Mouse (Mus musculus) stomach, postnatal 0 days (tissue): ENCODE data around the gene Clip1. TPM values are rescaled to one million over a fixed set of nuclear protein-coding genes. Genes with fewer than 3 reads are reported as not detected.
A peak's percentile ranks its signal among the peaks of the same experiment; 100 is the strongest.

Source experiments
- ATAC-seq: fragments of 200-750 bp; cut with Nextera tagmentation; 2 replicates; pipeline ENCODE4 v1.8.0; 2017; ENCODE audit not compliant: low FRiP score, low TSS enrichment
- DNase-seq: peaks from one replicate; pipeline ENCODE4 v3.0.0-alpha.2; 2016; ENCODE audit warnings: low spot score
- H3K27ac ChIP-seq: fragments of 300-500 bp; sonication (generic); replicated peaks from 2 replicates; pipeline ENCODE4 v1.5.1; 2014; ENCODE audit warnings: mild to moderate bottlenecking, control low read depth
- H3K27me3 ChIP-seq: fragments of 300-500 bp; sonication (generic); 2 replicates; pipeline ENCODE4 v1.6.1; 2014; ENCODE audit warnings: low read length; ENCODE audit not compliant: control insufficient read depth, insufficient read depth
- H3K36me3 ChIP-seq: fragments of 300-500 bp; sonication (generic); 2 replicates; pipeline ENCODE4 v1.6.1; 2014; ENCODE audit warnings: low read length, mixed read lengths; ENCODE audit not compliant: control insufficient read depth, insufficient read depth
- H3K4me1 ChIP-seq: fragments of 300-500 bp; sonication (generic); replicated peaks from 2 replicates; pipeline ENCODE4 v1.6.1; 2014; ENCODE audit warnings: antibody characterized with exemption; ENCODE audit not compliant: control insufficient read depth, insufficient read depth
- H3K4me2 ChIP-seq: fragments of 300-500 bp; sonication (generic); replicated peaks from 2 replicates; pipeline ENCODE4 v1.6.1; 2014; ENCODE audit warnings: low read depth, mild to moderate bottlenecking, control low read depth, moderate library complexity
- H3K4me3 ChIP-seq: fragments of 300-500 bp; sonication (generic); 2 replicates; pipeline ENCODE4 v1.5.1; 2014; ENCODE audit warnings: low read depth, low read length, control low read depth
- H3K9ac ChIP-seq: fragments of 300-500 bp; sonication (generic); 2 replicates; pipeline ENCODE4 v1.6.1; 2014; ENCODE audit warnings: mild to moderate bottlenecking, low read length, control low read depth, mixed read lengths
- H3K9me3 ChIP-seq: fragments of 300-500 bp; sonication (generic); 2 replicates; pipeline ENCODE4 v1.6.1; 2016; ENCODE audit warnings: low read length; ENCODE audit not compliant: control insufficient read depth
- CTCF ChIP-seq: IDR thresholded peaks from 2 replicates; pipeline ENCODE4 v1.5.1; 2016; ENCODE audit warnings: antibody characterized with exemption, low read depth, mild to moderate bottlenecking, moderate library complexity
- EP300 ChIP-seq: optimal IDR thresholded peaks from 2 replicates; pipeline ENCODE3; 2016; ENCODE audit warnings: antibody characterized with exemption
- WGBS: fragments of 180-500 bp; shearing (Covaris S2); extraction: QIAGEN DNeasy Blood & Tissue Kit; methylation state at CpG from one replicate; pipeline ENCODE4 v1.1.7; 2014; 5-methylcytosine and 5-hydroxymethylcytosine counted together
- polyA plus RNA-seq: library from polyadenylated mRNA; unstranded; fragments of >200 nt; fragmentation: Nextera tagmentation; extraction: Ambion mirVana; gene quantifications from 2 replicates; pipeline ENCODE4 v1.2.1, GENCODE M21; 2015

Clip1 gene
- polyA plus RNA-seq, 1 experiment from 2014 or later = 41.4 TPM

DNA sequence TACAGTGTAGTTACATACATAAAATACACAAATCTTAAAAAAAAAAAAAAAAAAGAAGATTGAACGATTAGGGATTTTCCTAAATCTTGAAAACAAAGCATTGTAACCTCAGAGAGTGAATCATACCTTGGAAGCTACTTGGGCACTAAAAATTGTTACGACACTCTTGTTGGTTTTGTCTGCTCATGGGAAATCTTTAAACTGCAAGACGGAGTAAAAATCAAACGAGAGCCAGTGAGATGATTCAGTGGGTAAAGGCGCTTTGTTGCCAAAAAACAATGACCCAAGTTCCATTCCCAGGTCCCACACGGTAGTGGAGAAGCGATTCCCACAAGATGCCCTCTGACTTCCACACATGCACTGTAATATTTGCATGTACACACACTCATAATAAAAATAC lies 11.8 kb upstream of the Clip1 start:
- no peak for ATAC-seq
- WGBS = 68% methylated on average over 7 of the region's 7 CpGs
- H3K4me3 ChIP-seq = no peak overlapping the region
- no peaks in the 10 kb centered on the region for H3K27me3 ChIP-seq
- no peak for TF ChIP-seq CTCF
- TF ChIP-seq EP300 = no peak
- H3K4me2 ChIP-seq = no peak overlapping the region
- no peak for DNase-seq
- H3K9ac ChIP-seq = no peak overlapping the region
- H3K27ac ChIP-seq = peak overlapping the region; percentile 79
- no peaks in the 10 kb centered on the region for H3K9me3 ChIP-seq
- H3K4me1 ChIP-seq = 0 out of 2 replicates have a peak, but pooled peaks cover 5% of the 10 kb centered on the region
- peaks cover 4% of the 10 kb centered on the region; the same call in 1 of the 2 replicates for H3K36me3 ChIP-seq

DNA sequence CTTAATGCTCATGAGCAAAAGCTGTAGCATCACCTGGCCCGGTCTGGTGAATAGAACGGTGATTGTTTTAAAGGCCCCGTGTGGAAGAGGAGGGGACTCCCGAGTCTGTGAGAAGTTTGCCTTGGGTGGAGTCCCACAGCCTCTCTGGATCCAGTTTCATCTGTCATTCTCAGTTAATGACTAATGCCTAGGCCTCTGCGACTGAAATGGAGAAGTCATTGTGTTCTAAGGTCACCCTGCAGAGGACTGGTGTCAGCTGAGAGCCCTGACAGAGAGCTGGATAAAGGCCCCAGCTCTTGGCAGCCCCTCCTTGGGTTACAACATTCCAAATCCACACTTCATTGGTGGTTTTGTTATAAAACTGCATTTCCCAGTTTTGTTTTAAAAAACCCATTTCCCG lies 10.1 kb upstream of the Clip1 start:
- Histone ChIP-seq H3K36me3 (no peaks in the 10 kb centered on the region; the same call in 1 of the 2 replicates), H3K27ac (peak overlapping the region; percentile 86), H3K27me3 (no peaks in the 10 kb centered on the region), H3K9me3 (no peaks in the 10 kb centered on the region), H3K4me1 (0 out of 2 replicates have a peak, but pooled peaks cover 2% of the 10 kb centered on the region), H3K4me2 (no peak overlapping the region), H3K9ac (no peak overlapping the region; the same call in 1 of the 2 replicates), H3K4me3 (no peak overlapping the region)
- WGBS = 29% methylated on average over 6 of the region's 6 CpGs
- TF ChIP-seq EP300 = no peak
- no peak for TF ChIP-seq CTCF
- peak; percentile 54 for DNase-seq
- peak; percentile 79 for ATAC-seq

DNA sequence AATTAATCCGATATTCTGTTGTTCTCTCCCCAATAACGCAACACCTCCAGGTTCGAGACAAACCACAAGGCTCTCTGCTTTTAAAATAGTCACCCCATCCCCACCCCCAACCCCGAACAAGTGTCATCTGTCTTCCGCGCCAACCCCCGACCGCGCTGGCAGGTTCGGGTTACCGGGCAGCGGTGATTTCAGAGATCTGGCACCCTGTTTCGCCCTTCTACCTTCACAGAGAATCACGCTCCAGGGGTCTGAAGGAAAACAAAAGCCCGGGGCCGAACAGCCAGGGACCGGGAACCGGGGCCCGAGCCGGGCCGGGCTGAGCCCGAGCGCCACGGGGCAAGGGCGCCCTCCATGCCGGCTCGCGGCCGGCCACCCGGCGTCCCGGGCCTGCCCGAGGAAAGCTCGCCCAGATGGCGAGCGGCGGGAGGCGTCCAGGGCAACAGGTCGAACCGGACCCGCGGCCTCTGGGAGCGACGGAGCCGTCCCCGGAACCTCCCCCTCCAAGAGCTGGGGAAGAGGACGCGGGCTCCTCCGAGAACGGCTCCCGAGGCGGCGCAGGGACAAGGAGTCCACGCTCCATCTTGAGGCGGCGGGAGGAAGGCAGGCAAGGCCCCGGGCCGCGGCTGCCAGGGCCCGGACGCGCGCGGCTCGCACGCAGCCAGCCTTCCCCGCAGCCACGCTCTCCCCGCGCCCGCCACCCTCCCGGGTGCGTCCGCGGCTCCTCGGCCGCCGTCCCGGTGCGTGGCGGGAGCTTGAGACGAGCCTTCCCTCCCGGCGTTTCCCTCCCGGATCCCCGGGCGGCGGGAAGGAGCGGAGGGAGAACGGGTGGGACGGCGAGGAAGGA lies 819 bp downstream of the Clip1 start:
- ATAC-seq = peak; percentile 58
- WGBS = under 1% methylated on average over 64 of the region's 92 CpGs
- no peaks in the 10 kb centered on the region for H3K9me3 ChIP-seq
- peak overlapping the region; percentile 97 for H3K4me3 ChIP-seq
- H3K27me3 ChIP-seq = no peaks in the 10 kb centered on the region
- peak; percentile 67 for DNase-seq
- peak overlapping the region; percentile 97 for H3K27ac ChIP-seq
- no peak for TF ChIP-seq EP300
- TF ChIP-seq CTCF = no peak
- peak overlapping the region; percentile 66 for H3K4me2 ChIP-seq
- peaks cover 3% of the 10 kb centered on the region for H3K4me1 ChIP-seq
- peak overlapping the region; percentile 97 for H3K9ac ChIP-seq
- no peaks in the 10 kb centered on the region for H3K36me3 ChIP-seq

DNA sequence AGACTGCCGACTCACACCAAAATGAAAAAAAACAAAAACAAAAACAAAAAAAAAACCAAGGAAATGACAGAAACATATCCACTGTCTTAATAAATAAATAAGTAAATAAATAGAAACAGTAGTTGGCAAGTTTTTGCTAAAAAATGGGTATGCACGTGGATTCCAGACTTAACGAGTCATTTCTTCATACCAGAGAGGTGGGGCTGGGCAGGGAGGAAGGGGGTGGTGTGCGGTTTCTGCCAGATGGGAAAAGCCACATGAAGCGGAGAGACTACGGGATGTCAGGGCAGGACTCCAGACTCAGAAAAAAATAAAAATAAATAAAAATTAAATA lies 1.4 kb downstream of the Clip1 start:
- DNase-seq (no peak), ATAC-seq (no peak; the same call in 1 of the 2 replicates)
- Histone ChIP-seq H3K27me3 (no peaks in the 10 kb centered on the region), H3K4me2 (peak overlapping the region; percentile 66), H3K9me3 (no peaks in the 10 kb centered on the region), H3K4me3 (peak overlapping the region; percentile 97), H3K4me1 (peaks cover 3% of the 10 kb centered on the region), H3K36me3 (no peaks in the 10 kb centered on the region), H3K27ac (peak overlapping the region; percentile 97), H3K9ac (peak overlapping the region; percentile 97; the same call in 1 of the 2 replicates)
- WGBS = 11% methylated on average over 6 of the region's 6 CpGs
- no peak for TF ChIP-seq EP300
- no peak for TF ChIP-seq CTCF

DNA sequence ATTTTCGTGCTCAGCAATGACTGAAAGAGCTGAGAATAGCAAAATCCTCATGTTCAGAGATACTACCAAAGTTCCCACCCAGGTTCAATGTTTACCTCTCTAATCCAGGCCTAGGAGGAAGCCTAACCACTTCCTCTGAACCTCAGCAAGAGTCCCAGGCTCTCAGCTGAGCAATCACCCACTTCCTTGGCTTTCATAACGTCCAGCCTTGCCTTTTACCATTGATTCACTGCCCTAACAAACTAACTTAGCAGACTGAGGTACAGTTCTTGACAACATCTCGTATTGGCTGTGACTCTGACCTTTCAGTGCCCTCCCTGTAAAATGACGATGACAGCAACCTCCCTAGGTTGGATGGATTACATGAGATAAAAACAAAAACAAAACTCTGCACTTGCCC lies 2.0 kb downstream of the Clip1 start:
- TF ChIP-seq CTCF = no peak
- no peak for TF ChIP-seq EP300
- Histone ChIP-seq H3K4me1 (peaks cover 3% of the 10 kb centered on the region), H3K36me3 (no peaks in the 10 kb centered on the region), H3K4me3 (peak overlapping the region; percentile 97; the same call in 1 of the 2 replicates), H3K9ac (peak overlapping the region; percentile 31), H3K27me3 (no peaks in the 10 kb centered on the region), H3K4me2 (peak overlapping the region; percentile 66), H3K9me3 (no peaks in the 10 kb centered on the region), H3K27ac (peak overlapping the region; percentile 61)
- WGBS = 33% methylated on average over 4 of the region's 4 CpGs
- ATAC-seq = 0 out of 2 replicates have a peak, but pooled peaks have one; percentile 22
- no peak for DNase-seq
